ENCODE assay signal across 30 mouse cellular contexts in genomic region chr16:67797236-67797635, GRCm38 (mm10).
"Had no signal": no experiment of that assay in that cellular context is flagged by ENCODE, and none has a peak within 500 bp of the region (broad histone marks: within the 10 kb centered on the region; RNA-seq: fewer than 3 reads in every experiment).

No protein-coding gene starts in this region.

- H3K27ac ChIP-seq: limb, embryonic 10.5 days; limb, embryonic 12.5 days; limb, embryonic 13.5 days; limb, embryonic 15.5 days; liver, embryonic 12.5 days; liver, embryonic 13.5 days; liver, embryonic 14.5 days; liver, embryonic 15.5 days; lung, embryonic 15.5 days; macrophage; midbrain, embryonic 10.5 days; midbrain, embryonic 12.5 days; midbrain, embryonic 13.5 days; midbrain, embryonic 15.5 days; neural tube, embryonic 12.5 days had no signal

- DNase-seq: left cerebral cortex, postnatal 4 days; liver; liver, embryonic 13.5 days; liver, postnatal 0 days; lung, adult 18-20 months; lung, adult 2 months; lung, embryonic 14.5 days; lung, postnatal 10 days; lung, postnatal 14 days; lung, postnatal 36 days; lung, postnatal 4 days; midbrain, embryonic 14.5 days had no signal

- H3K4me1 ChIP-seq: limb, embryonic 10.5 days; limb, embryonic 12.5 days; limb, embryonic 13.5 days; limb, embryonic 15.5 days; liver, embryonic 12.5 days; liver, embryonic 13.5 days; liver, embryonic 15.5 days; lung, embryonic 15.5 days; megakaryocyte, embryonic 14.5 days; midbrain, embryonic 10.5 days; midbrain, embryonic 12.5 days; midbrain, embryonic 13.5 days; midbrain, embryonic 15.5 days; neural tube, embryonic 12.5 days had no signal

- ATAC-seq: liver, embryonic 12.5 days; liver, postnatal 0 days; lung, postnatal 0 days; midbrain, embryonic 13.5 days; midbrain, embryonic 15.5 days; midbrain, embryonic 16.5 days had no signal

- H3K9me3 ChIP-seq: limb, embryonic 10.5 days; limb, embryonic 12.5 days; limb, embryonic 13.5 days; limb, embryonic 15.5 days; liver, embryonic 12.5 days; liver, embryonic 13.5 days; liver, embryonic 15.5 days; lung, embryonic 15.5 days; megakaryocyte, embryonic 14.5 days; midbrain, embryonic 10.5 days; midbrain, embryonic 12.5 days; midbrain, embryonic 13.5 days; midbrain, embryonic 15.5 days; neural tube, embryonic 12.5 days had no signal

- H3K27me3 ChIP-seq: limb, embryonic 12.5 days; limb, embryonic 13.5 days; limb, embryonic 15.5 days; liver, embryonic 12.5 days; liver, embryonic 13.5 days; liver, embryonic 15.5 days; lung, embryonic 15.5 days; megakaryocyte, embryonic 14.5 days; midbrain, embryonic 12.5 days; midbrain, embryonic 13.5 days; midbrain, embryonic 15.5 days; neural tube, embryonic 12.5 days had no signal

- H3K9ac ChIP-seq: limb, embryonic 12.5 days; limb, embryonic 13.5 days; limb, embryonic 15.5 days; liver, embryonic 12.5 days; liver, embryonic 13.5 days; liver, embryonic 14.5 days; liver, embryonic 15.5 days; liver, postnatal 0 days; lung, embryonic 14.5 days; lung, embryonic 15.5 days; midbrain, embryonic 12.5 days; midbrain, embryonic 13.5 days; midbrain, embryonic 15.5 days; neural tube, embryonic 12.5 days had no signal

- H3K36me3 ChIP-seq: limb, embryonic 10.5 days; limb, embryonic 12.5 days; limb, embryonic 13.5 days; limb, embryonic 15.5 days; liver, embryonic 12.5 days; liver, embryonic 13.5 days; liver, embryonic 15.5 days; lung, embryonic 15.5 days; midbrain, embryonic 10.5 days; midbrain, embryonic 12.5 days; midbrain, embryonic 13.5 days; midbrain, embryonic 15.5 days; neural tube, embryonic 12.5 days had no signal

- H3K4me3 ChIP-seq: limb, embryonic 10.5 days; limb, embryonic 12.5 days; limb, embryonic 13.5 days; limb, embryonic 15.5 days; liver, embryonic 12.5 days; liver, embryonic 13.5 days; liver, embryonic 15.5 days; lung, embryonic 15.5 days; megakaryocyte, embryonic 14.5 days; midbrain, embryonic 10.5 days; midbrain, embryonic 12.5 days; midbrain, embryonic 13.5 days; midbrain, embryonic 15.5 days; myocyte; neural tube, embryonic 12.5 days had no signal
